ENCODE assay signal across 8 mouse cellular contexts in the genomic region with DNA sequence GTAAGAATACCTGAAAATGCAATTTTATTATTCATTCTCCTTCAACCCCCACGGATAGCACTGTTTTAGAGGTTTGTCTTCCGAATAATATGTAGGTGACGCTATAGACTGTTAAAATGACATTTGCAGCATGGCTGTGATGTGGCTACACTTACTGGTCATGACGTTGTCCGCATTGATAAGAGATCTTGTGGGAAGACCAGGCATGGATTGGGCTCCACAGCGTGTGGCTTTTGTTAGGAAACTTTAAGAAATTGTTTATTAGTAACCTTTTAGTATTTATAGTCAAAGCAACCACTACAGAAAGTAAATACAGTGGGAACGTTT. TPM values are rescaled to one million over a fixed set of nuclear protein-coding genes. Genes with fewer than 3 reads are reported as not detected.
DNase-seq lines count a peak whose midpoint lies in the region; ATAC-seq and TF ChIP-seq lines count a peak whose summit lies in the region.

No protein-coding gene starts in this region.

- intact Hi-C loops in heart, postnatal 10 days (cut with DNase I): loop anchor here (2.0 kb wide), 1 partner anchor 113 kb away; no protein-coding TSS in a partner anchor

- TF ChIP-seq POLR2A in cerebellum, adult 2 months (IDR thresholded peaks at IDR 0.05; ENCODE audit: borderline replicate concordance, insufficient read depth, low read length): no peak

- 15% methylated on average over 7 of the region's 7 CpGs for WGBS in cerebellum, adult 2 months
- WGBS in liver, embryonic 16.5 days (ENCODE audit: insufficient replicate concordance): 3% methylated on average over 7 of the region's 7 CpGs

- no peak for ATAC-seq in liver, embryonic 16.5 days (ENCODE audit: low read depth)

- no peaks in the 10 kb centered on the region for H3K36me3 ChIP-seq in liver, embryonic 16.5 days (ENCODE audit: control insufficient read depth, insufficient read depth)

- H3K4me2 ChIP-seq in liver, embryonic 16.5 days (ENCODE audit: low read depth, low read length): peak overlapping the region; percentile 67; the same call in 1 of the 2 replicates

- H3K27ac ChIP-seq in cerebellum, adult 2 months (ENCODE audit: insufficient read depth, low read length): no peak overlapping the region
- no peak overlapping the region for H3K27ac ChIP-seq in liver, embryonic 16.5 days (ENCODE audit: low read length)

- H3K9me3 ChIP-seq in liver, embryonic 16.5 days (replicated peaks; ENCODE audit: control insufficient read depth, low read length): no peaks in the 10 kb centered on the region

- TF ChIP-seq CTCF in cerebellum, adult 2 months (IDR thresholded peaks at IDR 0.05; ENCODE audit: borderline replicate concordance, insufficient read depth, low read depth, low read length): no peak

- peak overlapping the region; percentile 56 for H3K4me3 ChIP-seq in cerebellum, adult 2 months (replicated peaks; ENCODE audit: insufficient read depth, low read depth, low read length)
- H3K4me3 ChIP-seq in liver, embryonic 16.5 days (ENCODE audit: low read depth, low read length): peak overlapping the region; percentile 47

- peak in 1 of 2 experiments; percentile 16 for DNase-seq in cerebellum, adult 2 months
- no peak for DNase-seq in cerebellum, postnatal 4 days (ENCODE audit: low spot score in 2 of 2)
- DNase-seq in NIH3T3 (ENCODE audit: low read depth): peak; percentile 62
- peak; percentile 43 to 45 for DNase-seq in heart, postnatal 10 days
- no peak for DNase-seq in right cerebral cortex, postnatal 4 days
- no peak for DNase-seq in layer of hippocampus, adult 18-20 months (ENCODE audit: low spot score in 2 of 2)
- no peak for DNase-seq in layer of hippocampus, postnatal 10 days (ENCODE audit: low spot score in 2 of 2)

- H3K9ac ChIP-seq in liver, embryonic 16.5 days (ENCODE audit: low read depth, low read length): no peak overlapping the region

- no peaks in the 10 kb centered on the region for H3K4me1 ChIP-seq in cerebellum, adult 2 months (ENCODE audit: control insufficient read depth, insufficient read depth, low read length)
- no peaks in the 10 kb centered on the region for H3K4me1 ChIP-seq in liver, embryonic 16.5 days (ENCODE audit: control insufficient read depth, low read depth, low read length)

- no peaks in the 10 kb centered on the region for H3K27me3 ChIP-seq in cerebellum, adult 2 months (ENCODE audit: control insufficient read depth, insufficient read depth, low read length)
- H3K27me3 ChIP-seq in liver, embryonic 16.5 days (ENCODE audit: control insufficient read depth, insufficient read depth, low read depth, low read length): peaks cover 63% of the 10 kb centered on the region

RNA-seq across cellular contexts. Expression of gene Samd4, which starts 2.7 kb away (rescaled TPM):
- 23.8 and 24.0 TPM in 2 replicates for polyA plus RNA-seq in cerebellum, adult 2 months (2012; rRNA removed)
- total RNA-seq in heart, postnatal 10 days (2021): 10 to 100 TPM; 64.3 to 67.9 TPM
- 0.58 and 0.87 TPM in 2 replicates for polyA plus RNA-seq in liver, embryonic 16.5 days (2015; fragmentation: Nextera tagmentation; extraction: Ambion mirVana)
- total RNA-seq in layer of hippocampus, adult 18-20 months (2021): 10 to 100 TPM; 12.5 to 13.8 TPM
- 10 to 100 TPM; 12.6 to 13.0 TPM for total RNA-seq in layer of hippocampus, postnatal 10 days (2021)

RNA-seq across cellular contexts. Expression of gene Cgrrf1, which starts 53.5 kb away (rescaled TPM):
- 63.4 and 63.6 TPM in 2 replicates for polyA plus RNA-seq in cerebellum, adult 2 months (2012; rRNA removed)
- total RNA-seq in heart, postnatal 10 days (2021): 10 to 100 TPM; 34.4 to 38.4 TPM
- polyA plus RNA-seq in liver, embryonic 16.5 days (2015; fragmentation: Nextera tagmentation; extraction: Ambion mirVana): 18.4 and 19.7 TPM in 2 replicates
- total RNA-seq in layer of hippocampus, adult 18-20 months (2021): 10 to 100 TPM; 21.5 to 23.9 TPM
- total RNA-seq in layer of hippocampus, postnatal 10 days (2021): 10 to 100 TPM; 11.0 to 12.5 TPM

Comparison
In these comparisons a context has a peak if more than half of its experiments do, and no peak if none do; other contexts are left out.
1. DNase-seq: peak in NIH3T3 (single experiment) and heart, postnatal 10 days (2 of 2); none in cerebellum, postnatal 4 days (0 of 2), right cerebral cortex, postnatal 4 days (single experiment), layer of hippocampus, adult 18-20 months (0 of 2) and layer of hippocampus, postnatal 10 days (0 of 2).
2. RNA of gene Samd4, which starts 2.7 kb away (total RNA-seq): 64.3 to 67.9 TPM in heart, postnatal 10 days; 12.5 to 13.8 TPM in layer of hippocampus, adult 18-20 months and 12.6 to 13.0 TPM in layer of hippocampus, postnatal 10 days; every median in the first group is over 4 times any median in the second.